Mouse (Mus musculus) heart, adult 18-20 months (tissue): Measurements from ENCODE around the gene B3galt6. TPM values are rescaled to one million over a fixed set of nuclear protein-coding genes. Genes with fewer than 3 reads are reported as not detected.

Experiments
- DNase-seq, 2 experiments: peaks; one replicate each; pipeline ENCODE4 v3.0.0; 2021 to 2022; ENCODE audit warnings: mixed read lengths in 1 of 2
- long read RNA-seq, 2 experiments: library from polyadenylated mRNA; stranded (forward); transcript quantifications; one replicate each; pipeline ENCODE4 v2.0.0; 2021
- total RNA-seq, 2 experiments: library from RNA; stranded (reverse); gene quantifications; 2 replicates each; pipeline ENCODE4 v1.2.3; 2021

B3galt6 gene
- 1 to 10 TPM; 2.7 to 3.1 TPM for total RNA-seq
- long read RNA-seq, experiment 1, transcript B3galt6-201 (1 exons, 3,184 nt): major isoform, 10 of 10 reads
- long read RNA-seq, experiment 1, partial matches to known transcripts: 0 of 10 reads
- long read RNA-seq, experiment 1, other reads (novel, unspliced or antisense): 0 of 10 reads
- long read RNA-seq, experiment 2, transcript B3galt6-201 (1 exons, 3,184 nt): major isoform, 11 of 11 reads
- long read RNA-seq, experiment 2, partial matches to known transcripts: 0 of 11 reads
- long read RNA-seq, experiment 2, other reads (novel, unspliced or antisense): 0 of 11 reads

DNA sequence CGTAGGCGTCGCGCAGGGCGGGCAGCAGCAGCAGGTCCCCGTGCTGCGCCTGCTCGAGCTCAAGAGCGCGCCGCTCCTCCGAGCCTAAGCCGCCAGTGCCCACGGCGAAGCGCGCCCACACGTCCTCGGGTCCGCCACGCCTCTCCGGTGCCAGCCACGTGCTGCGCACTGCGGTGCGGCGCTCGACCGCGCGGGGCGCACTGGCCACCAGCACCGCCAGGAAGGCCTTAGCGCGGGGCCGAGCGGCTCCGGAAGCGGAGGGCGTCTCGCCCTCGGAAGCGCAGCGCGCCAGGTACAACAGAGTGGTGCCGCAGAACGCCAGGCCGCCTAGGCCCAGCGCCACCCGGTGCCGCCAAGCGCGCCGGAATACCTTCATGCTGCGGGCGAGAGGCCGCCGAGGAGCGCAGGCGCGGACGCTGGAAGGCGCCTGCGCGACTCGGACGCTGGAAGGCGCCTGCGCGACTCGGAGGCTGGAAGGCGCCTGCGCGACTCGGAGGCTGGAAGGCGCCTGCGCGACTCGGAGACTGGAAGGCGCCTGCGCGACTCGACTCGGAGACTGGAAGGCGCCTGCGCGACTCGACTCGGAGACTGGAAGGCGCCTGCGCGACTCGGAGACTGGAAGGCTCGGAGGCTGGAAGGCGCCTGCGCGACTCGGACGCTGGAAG, at the start of gene B3galt6, which contains the start of gene Sdf4:
Gene B3galt6, minus strand, starts transcription at position 409 of the 665 bp plus-strand sequence.
Gene Sdf4, plus strand, starts transcription at position 632 of the 665 bp plus-strand sequence.
- peak in 1 of 2 experiments; percentile 87 for DNase-seq

- DNase-seq: no peak
These were observed 42.5 kb upstream of the B3galt6 start for GRCm38 (mm10) chr4:156034901-156035300.

- DNase-seq: no peak
These were observed 41.9 kb upstream of the B3galt6 start for GRCm38 (mm10) chr4:156034301-156034700.

GRCm38 (mm10) chr4:156033476-156034119, 41.1 kb upstream of the B3galt6 start:
- DNase-seq: peak; percentile 61 to 62

DNA sequence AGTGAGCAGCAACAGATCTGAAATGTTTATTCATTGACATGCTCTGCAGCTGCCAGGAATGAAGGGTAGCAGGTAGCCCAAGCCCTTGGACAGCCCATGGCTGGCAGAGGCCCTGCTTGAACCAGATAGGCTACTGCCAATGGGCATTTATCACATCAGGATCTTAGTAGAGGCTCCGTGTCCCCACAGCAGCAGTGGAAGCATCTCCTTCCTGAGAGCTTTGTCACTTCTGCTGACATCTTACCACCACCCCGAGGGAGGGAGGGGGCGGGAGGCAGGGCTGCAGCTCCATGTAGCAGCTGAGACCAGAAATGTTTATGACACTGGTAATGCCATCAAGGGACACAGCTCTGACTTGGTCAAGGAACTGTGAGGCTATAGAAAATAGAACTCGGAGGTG, 40.4 kb upstream of the B3galt6 start:
- DNase-seq: no peak

- peak; percentile 91 for DNase-seq
These were observed 39.3 kb upstream of the B3galt6 start for GRCm38 (mm10) chr4:156031593-156032391.

GRCm38 (mm10) chr4:156031255-156031592, 38.8 kb upstream of the B3galt6 start:
- no peak for DNase-seq

GRCm38 (mm10) chr4:156030651-156031118, 38.2 kb upstream of the B3galt6 start:
- DNase-seq: no peak

GRCm38 (mm10) chr4:156028580-156028979, 36.1 kb upstream of the B3galt6 start:
- no peak for DNase-seq

- DNase-seq: peak; percentile 52 to 59
These were observed 33.6 kb upstream of the B3galt6 start, which contains the start of gene Tnfrsf18 for GRCm38 (mm10) chr4:156026013-156026412. Gene Tnfrsf18, plus strand, starts transcription at chr4:156026164.

- DNase-seq: peak; percentile 59 to 62
These were observed 31.7 kb upstream of the B3galt6 start for GRCm38 (mm10) chr4:156024184-156024583.

DNA sequence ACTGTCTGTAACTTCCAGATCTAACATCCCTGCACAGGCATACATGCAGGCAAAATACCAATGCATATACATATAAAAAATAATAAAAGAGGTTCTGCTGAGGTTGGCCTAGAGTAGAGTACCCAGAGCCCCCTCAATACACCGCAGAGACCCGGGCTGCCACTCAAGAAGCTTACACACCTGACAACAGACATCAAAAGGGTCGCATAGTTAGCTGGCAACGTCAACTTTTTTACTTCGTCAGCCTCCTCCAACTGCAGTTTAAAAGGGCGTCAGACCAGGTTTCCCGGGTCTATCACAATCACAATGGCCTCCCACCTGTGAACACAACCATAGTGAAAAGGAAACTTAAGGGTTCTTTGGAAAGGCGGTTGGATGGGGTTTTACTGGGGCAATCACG, 31.1 kb upstream of the B3galt6 start:
- DNase-seq: no peak

GRCm38 (mm10) chr4:156021942-156022419, 29.5 kb upstream of the B3galt6 start:
- no peak for DNase-seq

- DNase-seq: no peak
These were observed 28.9 kb upstream of the B3galt6 start for GRCm38 (mm10) chr4:156021381-156021780.

DNA sequence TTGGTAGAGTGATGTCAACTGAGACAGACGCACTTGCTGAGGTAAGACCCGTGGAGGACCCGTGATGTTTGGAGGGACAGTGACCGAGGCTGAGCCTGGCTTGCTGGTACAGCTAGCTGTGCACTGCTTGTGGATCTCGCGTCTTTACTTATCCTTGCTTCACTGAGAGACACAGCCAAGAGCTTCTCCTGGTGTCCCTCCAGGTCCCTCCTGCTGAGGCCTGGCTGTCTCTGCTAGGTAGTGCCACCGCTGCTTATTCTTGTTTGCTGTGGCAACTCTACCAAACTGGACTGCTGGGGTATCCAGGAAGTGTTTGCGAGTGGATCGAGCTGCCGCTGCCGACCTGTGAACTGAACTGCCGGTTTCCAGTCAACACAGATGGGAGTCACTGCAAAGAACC, 27.3 kb upstream of the B3galt6 start:
- DNase-seq: no peak

DNA sequence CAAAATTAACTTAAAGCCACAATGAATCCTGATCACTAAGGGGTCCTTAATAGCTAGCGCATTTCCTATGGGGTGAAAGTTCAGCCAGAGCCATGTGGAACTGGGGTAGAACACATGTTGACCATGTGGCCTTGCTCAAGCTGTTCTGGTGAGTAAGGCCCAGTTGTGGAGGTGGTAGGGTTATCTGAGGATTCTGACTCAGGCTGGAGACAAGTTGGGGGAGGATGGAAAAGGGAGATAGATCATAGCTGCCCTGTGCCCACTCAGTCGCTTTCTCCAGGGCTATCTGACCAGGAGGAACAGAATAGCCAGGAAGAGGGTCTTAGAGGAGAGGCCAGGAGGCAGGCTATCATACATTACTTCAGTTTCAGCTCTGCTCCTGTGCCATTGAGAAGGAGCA, 22.0 kb upstream of the B3galt6 start:
- no peak for DNase-seq

DNA sequence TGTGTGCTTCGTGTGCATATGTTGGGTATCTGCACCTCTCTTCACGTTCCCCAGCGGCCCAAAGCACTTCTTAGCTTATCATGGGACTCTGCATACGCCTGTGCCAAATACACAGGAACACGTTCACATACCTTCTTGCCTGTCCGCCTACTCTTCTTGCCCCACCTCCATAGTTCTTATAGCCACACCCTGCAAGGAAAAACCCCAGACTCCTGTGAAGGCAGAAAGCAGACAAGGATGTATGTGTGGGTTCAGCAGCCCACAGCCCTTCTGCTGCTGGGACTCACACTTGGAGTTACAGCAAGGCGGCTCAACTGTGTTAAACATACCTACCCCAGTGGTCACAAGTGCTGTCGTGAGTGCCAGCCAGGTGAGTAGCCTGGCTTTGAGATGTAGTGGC, 21.2 kb upstream of the B3galt6 start, which contains the start of gene Tnfrsf4:
Gene Tnfrsf4, plus strand, starts transcription at position 207 of the 400 bp plus-strand sequence.
- no peak for DNase-seq

DNA sequence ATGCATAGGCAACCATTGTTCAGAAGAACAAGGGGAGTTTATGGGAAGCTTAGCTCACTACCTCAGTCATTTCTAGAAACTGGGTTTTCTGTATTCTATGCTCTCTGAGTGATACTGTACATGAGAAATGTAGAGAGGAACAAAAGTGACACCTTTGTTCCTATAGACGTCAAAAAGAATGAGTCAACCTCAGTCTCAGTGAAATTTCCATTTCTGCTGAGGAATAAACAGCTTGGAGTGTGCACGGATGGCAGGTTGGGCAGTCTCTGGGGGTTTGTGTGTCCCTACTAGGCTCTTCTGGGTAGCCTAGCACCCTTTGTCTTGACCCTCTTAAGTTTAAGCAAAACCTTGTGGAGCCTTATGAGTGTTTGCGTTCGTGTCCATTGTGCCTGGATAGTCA, 15.9 kb upstream of the B3galt6 start:
- DNase-seq: no peak

DNA sequence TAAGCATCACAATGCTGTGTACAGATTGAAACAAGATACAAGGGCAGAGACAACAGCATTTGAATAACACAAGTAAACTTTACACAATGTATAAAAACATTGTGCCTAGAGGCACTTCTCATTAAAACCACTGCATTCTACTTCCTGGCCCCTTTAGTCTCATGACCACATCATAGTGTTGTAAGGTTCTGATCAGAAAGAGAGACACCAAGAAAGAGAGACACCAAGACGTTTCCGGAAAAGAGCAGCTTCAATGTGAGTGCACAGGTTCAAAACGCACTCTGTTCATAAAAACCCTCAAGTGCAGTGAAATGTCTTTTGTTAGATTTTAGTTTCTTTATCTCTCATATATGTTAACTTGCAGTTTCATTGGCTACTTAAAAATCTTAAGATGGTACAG, 11.7 kb upstream of the B3galt6 start:
- DNase-seq: no peak

GRCm38 (mm10) chr4:155993606-155994005, 1.2 kb upstream of the B3galt6 start:
- no peak for DNase-seq

- DNase-seq: peak; percentile 96 to 100
These were observed 578 bp upstream of the B3galt6 start for GRCm38 (mm10) chr4:155992906-155993547.

DNA sequence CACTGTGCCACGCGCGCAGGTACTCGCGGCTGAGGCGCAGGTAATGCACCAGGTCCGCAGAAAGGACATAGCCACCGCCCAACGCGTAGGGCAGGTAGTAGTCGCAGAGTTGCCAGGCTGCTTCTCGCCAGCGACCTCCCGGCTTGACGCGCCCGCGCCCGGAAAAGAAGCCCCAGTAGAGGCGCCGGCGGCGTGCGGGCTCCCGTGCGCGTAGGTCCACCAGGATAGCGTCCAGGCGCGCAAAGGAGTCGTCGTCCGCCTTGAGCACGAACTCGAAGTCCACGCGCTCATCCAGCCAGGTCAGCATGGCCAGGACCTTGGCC, 580 bp downstream of the B3galt6 start:
- DNase-seq: no peak
